Mouse (Mus musculus): ENCODE data around the gene Fanca. TPM values are rescaled to one million over a fixed set of nuclear protein-coding genes. Genes with fewer than 3 reads are reported as not detected.

Gene Fanca
- polyA plus RNA-seq, 1 experiment from 2014 or later = 28.8 TPM

DNA sequence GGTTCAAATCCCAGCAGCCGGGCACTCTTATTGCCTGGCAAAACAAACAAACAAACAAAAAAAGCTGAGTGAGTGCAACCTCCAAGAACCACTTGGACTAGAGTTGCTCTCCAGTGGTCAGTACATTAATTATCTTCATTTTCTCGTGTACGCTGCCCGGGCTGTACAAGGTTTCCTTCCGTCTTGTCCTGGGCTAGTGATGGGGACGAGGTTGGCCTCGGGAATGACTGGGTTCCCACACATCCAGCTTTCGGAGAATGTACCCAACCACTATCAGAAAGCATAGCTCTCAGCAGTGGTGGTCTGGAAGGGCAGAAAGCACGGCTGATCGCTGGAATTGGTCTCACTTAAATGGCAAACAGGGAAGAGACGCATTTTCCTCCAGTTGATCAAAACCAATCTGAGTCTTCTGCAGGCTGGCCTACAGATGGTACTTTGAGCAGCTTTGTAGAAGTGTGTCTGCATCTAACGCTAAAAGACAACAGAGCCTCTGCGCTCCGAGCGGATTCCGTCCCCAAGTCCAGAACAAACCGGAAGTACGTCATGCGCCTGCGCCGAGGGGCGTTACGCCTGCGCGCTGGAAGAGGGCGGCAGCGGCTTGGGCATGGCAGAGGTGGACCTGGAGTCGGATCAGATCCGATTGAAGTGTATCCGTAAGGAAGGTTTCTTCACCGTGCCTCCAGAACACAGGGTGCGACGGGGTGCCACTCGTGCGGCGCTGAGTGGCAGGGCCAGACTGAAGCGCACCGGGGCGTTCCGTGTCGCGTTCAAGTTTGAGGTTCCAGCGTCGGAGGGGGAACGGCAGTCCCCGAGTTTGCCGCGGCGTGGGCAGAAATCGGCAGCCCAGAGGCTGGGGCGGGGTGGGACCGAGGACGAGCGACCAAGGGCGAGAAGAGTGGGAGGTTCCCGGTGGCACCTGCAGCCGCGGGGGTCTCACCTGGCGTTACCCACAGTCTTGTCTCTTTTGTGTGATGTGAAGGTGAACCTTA is 93.8 kb downstream of the Fanca start, which contains the start of gene Cdk10:
Cdk10 (plus strand) TSS at position 565 of the 989 bp plus-strand sequence.
- peak; percentile 70 for ATAC-seq (ENCODE audit: insufficient number of reproducible peaks, insufficient read depth, low FRiP score, low TSS enrichment, low read depth)
- H3K27ac ChIP-seq = peak within 1 kb of the TSS; percentile 89
- H3K9ac ChIP-seq = peak within 1 kb of the TSS; percentile 90
- H3K9me3 ChIP-seq = no peaks in the 10 kb centered on the region
- 3% methylated on average over 59 of the region's 59 CpGs for WGBS
- H3K27me3 ChIP-seq = no peaks in the 10 kb centered on the region
- H3K4me2 ChIP-seq = peak within 1 kb of the TSS; percentile 82
- peaks cover 29% of the 10 kb centered on the region for H3K36me3 ChIP-seq
- peaks cover 15% of the 10 kb centered on the region for H3K4me1 ChIP-seq
- peak within 1 kb of the TSS; percentile 81 for H3K4me3 ChIP-seq

DNA sequence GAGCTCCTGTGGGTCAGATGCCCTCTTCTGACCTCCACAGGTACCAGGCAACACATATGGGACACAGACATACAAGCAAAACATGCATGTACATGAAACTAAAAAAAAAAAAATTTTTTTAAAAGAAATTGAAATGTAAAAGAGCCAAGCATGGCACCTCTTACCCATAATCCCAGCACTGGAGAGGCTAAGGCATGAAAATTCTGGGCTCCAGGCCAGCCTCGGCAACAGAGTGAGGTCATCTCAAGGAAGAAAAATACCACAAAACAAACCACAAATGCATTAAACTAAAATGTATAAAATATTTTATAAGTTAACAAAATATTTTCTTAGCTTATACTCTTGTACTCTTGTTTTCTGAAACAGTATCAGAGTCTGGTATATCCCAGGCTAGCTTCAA is 97.5 kb downstream of the Fanca start:
- no peak overlapping the region for H3K27ac ChIP-seq
- ATAC-seq (ENCODE audit: insufficient number of reproducible peaks, insufficient read depth, low FRiP score, low TSS enrichment, low read depth) = no peak
- no peaks in the 10 kb centered on the region for H3K9me3 ChIP-seq
- no peak overlapping the region for H3K9ac ChIP-seq
- peaks cover 13% of the 10 kb centered on the region for H3K4me1 ChIP-seq
- no peaks in the 10 kb centered on the region for H3K36me3 ChIP-seq
- H3K27me3 ChIP-seq = no peaks in the 10 kb centered on the region
- H3K4me3 ChIP-seq = no peak overlapping the region
- 69% methylated on average over 1 of the region's 1 CpGs for WGBS
- no peak overlapping the region for H3K4me2 ChIP-seq

Other genes with a start within 250 kb of the Fanca start
- 1,270 and 1,597 TPM in 2 replicates for gene Rpl13, start 216.2 kb downstream of the Fanca start, polyA plus RNA-seq (2015; fragmentation: Nextera tagmentation; extraction: Ambion mirVana)
- gene Cpne7, start 201.2 kb downstream of the Fanca start, polyA plus RNA-seq (2015; fragmentation: Nextera tagmentation; extraction: Ambion mirVana) = 1.6 and 2.6 TPM in 2 replicates
- gene Sult5a1, start 160.3 kb downstream of the Fanca start, polyA plus RNA-seq (2015; fragmentation: Nextera tagmentation; extraction: Ambion mirVana) = 29.4 and 37.6 TPM in 2 replicates
- gene Dpep1, start 132.3 kb downstream of the Fanca start, polyA plus RNA-seq (2015; fragmentation: Nextera tagmentation; extraction: Ambion mirVana) = 2.4 and 4.1 TPM in 2 replicates
- gene Chmp1a, start 105.8 kb downstream of the Fanca start, polyA plus RNA-seq (2015; fragmentation: Nextera tagmentation; extraction: Ambion mirVana) = 153 and 164 TPM in 2 replicates
- gene Spata33, start 105.7 kb downstream of the Fanca start, polyA plus RNA-seq (2015; fragmentation: Nextera tagmentation; extraction: Ambion mirVana) = 5.8 and 5.9 TPM in 2 replicates
- gene Cdk10, start 93.7 kb downstream of the Fanca start, polyA plus RNA-seq (2015; fragmentation: Nextera tagmentation; extraction: Ambion mirVana) = 39.5 and 44.3 TPM in 2 replicates
- gene Spata2l, start 82.3 kb downstream of the Fanca start, polyA plus RNA-seq (2015; fragmentation: Nextera tagmentation; extraction: Ambion mirVana) = 4.6 and 5.1 TPM in 2 replicates
- 27.0 and 29.3 TPM in 2 replicates for gene Zfp276, start 64.4 kb downstream of the Fanca start, polyA plus RNA-seq (2015; fragmentation: Nextera tagmentation; extraction: Ambion mirVana)
- gene Vps9d1, start 64.2 kb downstream of the Fanca start, polyA plus RNA-seq (2015; fragmentation: Nextera tagmentation; extraction: Ambion mirVana) = 32.6 and 33.3 TPM in 2 replicates
- gene Spire2, start 14.1 kb upstream of the Fanca start, polyA plus RNA-seq (2015; fragmentation: Nextera tagmentation; extraction: Ambion mirVana) = 1.9 and 2.2 TPM in 2 replicates
- 148 and 162 TPM in 2 replicates for gene Tcf25, start 55.2 kb upstream of the Fanca start, polyA plus RNA-seq (2015; fragmentation: Nextera tagmentation; extraction: Ambion mirVana)
- 0.14 and 0.17 TPM in 2 replicates for gene Mc1r, start 88.5 kb upstream of the Fanca start, polyA plus RNA-seq (2015; fragmentation: Nextera tagmentation; extraction: Ambion mirVana)
- 40.1 and 47.9 TPM in 2 replicates for gene Tubb3, start 92.8 kb upstream of the Fanca start, polyA plus RNA-seq (2015; fragmentation: Nextera tagmentation; extraction: Ambion mirVana)
- gene Def8, start 105.0 kb upstream of the Fanca start, polyA plus RNA-seq (2015; fragmentation: Nextera tagmentation; extraction: Ambion mirVana) = 38.3 and 43.2 TPM in 2 replicates
- gene Afg3l1, start 159.3 kb upstream of the Fanca start, polyA plus RNA-seq (2015; fragmentation: Nextera tagmentation; extraction: Ambion mirVana) = 52.8 and 54.4 TPM in 2 replicates
- 5.3 and 6.0 TPM in 2 replicates for gene Dbndd1, start 196.9 kb upstream of the Fanca start, polyA plus RNA-seq (2015; fragmentation: Nextera tagmentation; extraction: Ambion mirVana)
- 36.5 and 38.5 TPM in 2 replicates for gene Gas8, start 200.3 kb upstream of the Fanca start, polyA plus RNA-seq (2015; fragmentation: Nextera tagmentation; extraction: Ambion mirVana)

Measured in embryonic facial prominence, embryonic 13.5 days (tissue).